Mouse (Mus musculus) G1E (cell line): ENCODE results near the gene Tead2. TPM values are rescaled to one million over a fixed set of nuclear protein-coding genes. Genes with fewer than 3 reads are reported as not detected.

Experiments
- ATAC-seq: 2 replicates; pipeline ENCODE4 v1.8.0; 2016; ENCODE audit warnings: mild to moderate bottlenecking; ENCODE audit not compliant: insufficient number of reproducible peaks, poor library complexity, low FRiP score, severe bottlenecking; ENCODE audit errors: extremely low read depth
- DNase-seq: peaks from one replicate; pipeline ENCODE4 v3.0.0; 2012; ENCODE audit warnings: low spot score
- H3K27me3 ChIP-seq: 2 replicates; pipeline ENCODE4 v1.6.1; 2012; ENCODE audit warnings: mild to moderate bottlenecking, low read length, inconsistent platforms; ENCODE audit not compliant: insufficient read depth
- H3K36me3 ChIP-seq: replicated peaks from 2 replicates; pipeline ENCODE3; 2012; ENCODE audit warnings: mild to moderate bottlenecking, inconsistent platforms
- H3K4me1 ChIP-seq: 2 replicates; pipeline ENCODE4 v1.6.1; 2012; ENCODE audit warnings: low read depth, low read length, inconsistent platforms, mixed read lengths; ENCODE audit not compliant: insufficient read depth
- H3K4me3 ChIP-seq: 2 replicates; pipeline ENCODE4 v1.5.1; 2012; ENCODE audit warnings: low read depth, mild to moderate bottlenecking, inconsistent platforms, low read length, moderate library complexity, mixed read lengths
- H3K9me3 ChIP-seq: replicated peaks from 2 replicates; pipeline ENCODE4 v1.6.1; 2012; ENCODE audit warnings: inconsistent platforms
- CTCF ChIP-seq: IDR thresholded peaks from 2 replicates; pipeline ENCODE4 v1.5.1; 2012; ENCODE audit warnings: low read depth, low read length, inconsistent platforms, mixed read lengths
- GATA1 ChIP-seq: IDR thresholded peaks from 2 replicates; pipeline ENCODE4 v1.6.1; 2012; ENCODE audit warnings: borderline replicate concordance, low read length, inconsistent platforms, mixed read lengths
- GATA2 ChIP-seq: IDR thresholded peaks from 2 replicates; pipeline ENCODE4 v1.6.1; 2012; ENCODE audit warnings: low read depth, low read length, inconsistent platforms, borderline replicate concordance
- POLR2AphosphoS5 ChIP-seq: IDR thresholded peaks from 2 replicates; pipeline ENCODE4 v1.6.1; 2012; ENCODE audit warnings: low read depth, low read length, inconsistent platforms; ENCODE audit not compliant: insufficient replicate concordance
- TAL1 ChIP-seq: conservative IDR thresholded peaks from 2 replicates; pipeline ENCODE4 v1.6.1; 2012; ENCODE audit warnings: low read depth, low read length, inconsistent platforms, mixed read lengths
- polyA plus RNA-seq: library from polyadenylated mRNA; stranded (reverse); fragments of >175 nt; gene quantifications from 2 replicates; pipeline ENCODE4 v1.2.3, GENCODE M21; 2012
- total RNA-seq, 2 experiments: library from RNA; stranded (forward) in 1 of 2; stranded (reverse) in 1 of 2; fragments of 200-1000 nt in 1 of 2; fragments of >200 nt in 1 of 2; fragmentation: Nextera tagmentation in 1 of 2; gene quantifications; 2 replicates each; pipeline ENCODE4 v1.2.3; 2014 to 2017

The Tead2 gene
- total and polyA plus RNA-seq, 3 experiments, result 0.38 TPM; not detected in 2

- DNase-seq (no peak), ATAC-seq (no peak)
- Histone ChIP-seq H3K36me3 (no peaks in the 10 kb centered on the region), H3K9me3 (no peaks in the 10 kb centered on the region), H3K27me3 (peaks cover 80% of the 10 kb centered on the region), H3K4me1 (peaks cover 10% of the 10 kb centered on the region), H3K4me3 (no peak overlapping the region)
- TF ChIP-seq GATA2 (no peak), GATA1 (no peak), CTCF (no peak), TAL1 (no peak), POLR2AphosphoS5 (no peak)
These were observed 21.4 kb upstream of the Tead2 start for GRCm38 (mm10) chr7:45193871-45194785.

- Histone ChIP-seq H3K4me3 (no peak overlapping the region), H3K4me1 (peaks cover 10% of the 10 kb centered on the region), H3K27me3 (peaks cover 79% of the 10 kb centered on the region), H3K9me3 (no peaks in the 10 kb centered on the region), H3K36me3 (no peaks in the 10 kb centered on the region)
- TF ChIP-seq GATA1 (no peak), GATA2 (no peak), CTCF (no peak), POLR2AphosphoS5 (no peak)
- ATAC-seq (no peak), DNase-seq (no peak)
These were observed 20.0 kb upstream of the Tead2 start for GRCm38 (mm10) chr7:45195341-45196175.

DNA sequence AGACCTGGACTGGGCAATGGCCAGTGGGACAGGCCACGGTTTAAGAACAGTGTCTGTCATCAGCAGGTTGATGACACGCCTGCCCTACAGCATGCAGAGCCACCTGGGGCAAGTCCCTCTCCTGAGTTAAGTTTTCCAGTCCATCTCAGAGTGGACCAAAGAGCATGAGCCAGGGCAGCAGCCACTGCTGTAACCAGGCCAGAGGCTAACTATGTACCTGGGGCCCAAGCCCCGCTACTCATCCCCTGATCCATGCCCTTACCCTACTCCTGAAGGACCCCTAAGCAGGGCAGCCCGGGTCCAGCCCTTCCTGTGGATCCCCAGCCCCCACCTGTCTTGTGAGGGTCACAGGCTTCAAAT, 19.4 kb upstream of the Tead2 start:
- Histone ChIP-seq H3K27me3 (peaks cover 77% of the 10 kb centered on the region), H3K4me3 (no peak overlapping the region), H3K36me3 (no peaks in the 10 kb centered on the region), H3K4me1 (peaks cover 10% of the 10 kb centered on the region), H3K9me3 (no peaks in the 10 kb centered on the region)
- no peak for TF ChIP-seq TAL1
- TF ChIP-seq CTCF, result no peak
- no peak for TF ChIP-seq GATA2
- TF ChIP-seq GATA1, result no peak
- TF ChIP-seq POLR2AphosphoS5, result no peak
- ATAC-seq (no peak), DNase-seq (no peak)

- Histone ChIP-seq H3K4me1 (peaks cover 10% of the 10 kb centered on the region), H3K9me3 (no peaks in the 10 kb centered on the region), H3K36me3 (no peaks in the 10 kb centered on the region), H3K27me3 (peaks cover 68% of the 10 kb centered on the region), H3K4me3 (no peak overlapping the region)
- ATAC-seq (no peak), DNase-seq (no peak)
- TF ChIP-seq POLR2AphosphoS5, result no peak
- no peak for TF ChIP-seq GATA1
- no peak for TF ChIP-seq GATA2
- TF ChIP-seq TAL1, result no peak
- TF ChIP-seq CTCF, result no peak
These were observed 18.6 kb upstream of the Tead2 start for GRCm38 (mm10) chr7:45196994-45197393.

DNA sequence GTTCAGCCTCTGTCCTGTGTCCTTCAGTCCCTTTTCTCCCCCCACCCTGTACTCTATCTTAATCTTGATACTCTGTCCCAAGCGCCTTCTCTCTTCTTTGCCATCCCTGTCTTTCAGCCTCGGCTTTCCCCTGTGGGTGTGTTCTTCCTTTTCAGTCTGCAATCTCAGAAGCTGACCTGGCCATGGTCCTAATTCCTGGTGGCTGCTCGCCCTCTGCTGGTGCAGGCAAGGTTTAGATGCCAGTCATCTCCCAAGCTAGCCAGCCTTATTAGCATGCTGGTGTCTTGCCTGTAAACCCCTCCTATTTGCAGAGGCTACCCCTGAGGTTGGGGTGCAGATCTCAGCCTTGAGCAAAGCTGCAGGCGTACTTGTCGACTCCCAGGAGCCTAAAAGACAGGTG, 17.1 kb upstream of the Tead2 start:
- TF ChIP-seq CTCF (no peak), GATA2 (no peak), GATA1 (no peak), POLR2AphosphoS5 (no peak), TAL1 (no peak)
- ATAC-seq (no peak), DNase-seq (peak; percentile 54)
- Histone ChIP-seq H3K9me3 (no peaks in the 10 kb centered on the region), H3K36me3 (no peaks in the 10 kb centered on the region), H3K4me1 (peaks cover 10% of the 10 kb centered on the region), H3K27me3 (peaks cover 58% of the 10 kb centered on the region), H3K4me3 (no peak overlapping the region)

GRCm38 (mm10) chr7:45198961-45199360, 16.6 kb upstream of the Tead2 start:
- TF ChIP-seq GATA1 (no peak), GATA2 (no peak), POLR2AphosphoS5 (no peak), CTCF (no peak), TAL1 (no peak)
- DNase-seq (no peak), ATAC-seq (no peak)
- Histone ChIP-seq H3K36me3 (no peaks in the 10 kb centered on the region), H3K27me3 (peaks cover 53% of the 10 kb centered on the region), H3K4me3 (no peak overlapping the region), H3K9me3 (no peaks in the 10 kb centered on the region), H3K4me1 (peaks cover 10% of the 10 kb centered on the region)
